Comparison of ENCODE assay signal across 9 mouse cellular contexts in the genomic region with DNA sequence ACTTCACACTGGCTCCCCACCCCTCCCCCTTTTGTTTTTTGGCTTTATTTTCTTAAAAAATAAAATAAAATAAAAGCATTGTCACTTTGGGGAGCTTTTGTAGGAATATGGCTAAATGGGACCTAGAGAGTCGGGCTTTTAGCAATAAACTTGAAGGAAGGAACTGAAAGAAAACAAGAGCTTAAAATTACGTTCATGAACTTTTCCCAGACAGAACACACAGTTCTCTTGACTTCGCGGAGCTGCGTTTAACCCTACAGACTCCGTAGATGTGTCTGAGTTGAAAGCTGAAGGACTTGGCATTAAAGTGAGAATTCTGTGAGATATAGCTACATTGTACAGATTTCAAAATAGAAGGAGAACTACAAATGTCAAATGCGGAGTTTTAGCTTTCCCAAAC.
DNase-seq lines count a peak whose midpoint lies in the region; ATAC-seq and TF ChIP-seq lines count a peak whose summit lies in the region.
"Had no signal": no experiment of that assay in that cellular context is flagged by ENCODE, and none has a peak within 500 bp of the region (broad histone marks: within the 10 kb centered on the region; RNA-seq: fewer than 3 reads in every experiment).

No protein-coding gene starts in this region.

- TF ChIP-seq CTCF in cortical plate, adult 2 months (IDR thresholded peaks at IDR 0.05; ENCODE audit: extremely low read depth, insufficient read depth, low read length): no peak
- no peak for TF ChIP-seq CTCF in embryonic fibroblast, embryonic 13.5 days (IDR thresholded peaks at IDR 0.05; ENCODE audit: borderline replicate concordance, insufficient read depth, low read length)

- H3K9ac ChIP-seq in kidney, embryonic 15.5 days: no peak overlapping the region
- H3K9ac ChIP-seq in liver, embryonic 16.5 days (ENCODE audit: low read depth, low read length): no peak overlapping the region
- H3K9ac ChIP-seq: liver, embryonic 13.5 days had no signal

- DNase-seq in kidney, postnatal 25 days: no peak
- no peak for DNase-seq in embryo, embryonic 10 days (ENCODE audit: low spot score)
- no peak for DNase-seq in frontal cortex, adult 2 months (ENCODE audit: extremely low spot score in 1 of 2, low spot score in 1 of 2)
- DNase-seq: liver, embryonic 13.5 days had no signal

- H3K27me3 ChIP-seq in kidney, embryonic 15.5 days: no peaks in the 10 kb centered on the region
- H3K27me3 ChIP-seq in liver, embryonic 16.5 days (ENCODE audit: control insufficient read depth, insufficient read depth, low read depth, low read length): no peaks in the 10 kb centered on the region
- H3K27me3 ChIP-seq: liver, embryonic 13.5 days; Patski had no signal

- peaks cover 27% of the 10 kb centered on the region; the same call in 1 of the 2 replicates for H3K4me1 ChIP-seq in kidney, embryonic 15.5 days
- peaks cover 12% of the 10 kb centered on the region for H3K4me1 ChIP-seq in cortical plate, adult 2 months (ENCODE audit: control insufficient read depth, insufficient read depth, low read length)
- H3K4me1 ChIP-seq in embryonic fibroblast, embryonic 13.5 days (ENCODE audit: control insufficient read depth, insufficient read depth, low read length): peaks cover 5% of the 10 kb centered on the region
- peaks cover 3% of the 10 kb centered on the region for H3K4me1 ChIP-seq in liver, embryonic 16.5 days (ENCODE audit: control insufficient read depth, low read depth, low read length)

- no peaks in the 10 kb centered on the region for H3K36me3 ChIP-seq in kidney, embryonic 15.5 days
- no peaks in the 10 kb centered on the region for H3K36me3 ChIP-seq in liver, embryonic 16.5 days (ENCODE audit: control insufficient read depth, insufficient read depth)
- H3K36me3 ChIP-seq: liver, embryonic 13.5 days had no signal

- peak overlapping the region; percentile 34 for H3K4me3 ChIP-seq in kidney, embryonic 15.5 days (replicated peaks)
- H3K4me3 ChIP-seq in cortical plate, adult 2 months (ENCODE audit: insufficient read depth, low read length): peak overlapping the region; percentile 36
- H3K4me3 ChIP-seq in embryonic fibroblast, embryonic 13.5 days (ENCODE audit: insufficient read depth, low read length): 0 out of 2 replicates have a peak overlapping the region, but pooled peaks have one; percentile 7
- H3K4me3 ChIP-seq in liver, embryonic 16.5 days (ENCODE audit: low read depth, low read length): no peak overlapping the region
- H3K4me3 ChIP-seq: liver, embryonic 13.5 days had no signal

- TF ChIP-seq POLR2A in cortical plate, adult 2 months (IDR thresholded peaks at IDR 0.05; ENCODE audit: extremely low read depth, insufficient read depth, low read length): no peak
- TF ChIP-seq POLR2A in embryonic fibroblast, embryonic 13.5 days (IDR thresholded peaks at IDR 0.05; ENCODE audit: low read depth, low read length): no peak

- H3K9me3 ChIP-seq in kidney, embryonic 15.5 days (replicated peaks): no peaks in the 10 kb centered on the region
- no peaks in the 10 kb centered on the region for H3K9me3 ChIP-seq in liver, embryonic 16.5 days (replicated peaks; ENCODE audit: control insufficient read depth, low read length)
- H3K9me3 ChIP-seq: liver, embryonic 13.5 days had no signal

- H3K27ac ChIP-seq in kidney, embryonic 15.5 days: peak overlapping the region; percentile 90
- H3K27ac ChIP-seq in cortical plate, adult 2 months (ENCODE audit: insufficient read depth, low read length): peak overlapping the region; percentile 94; the same call in 1 of the 2 replicates
- H3K27ac ChIP-seq in embryonic fibroblast, embryonic 13.5 days (ENCODE audit: insufficient read depth, low read length): peak overlapping the region; percentile 70
- peak overlapping the region; percentile 75 for H3K27ac ChIP-seq in liver, embryonic 16.5 days (ENCODE audit: low read length)

- H3K4me2 ChIP-seq in kidney, embryonic 15.5 days: peak overlapping the region; percentile 50
- H3K4me2 ChIP-seq in liver, embryonic 16.5 days (ENCODE audit: low read depth, low read length): peak overlapping the region; percentile 25; the same call in 1 of the 2 replicates

- WGBS in kidney, embryonic 15.5 days: 44% methylated on average over 7 of the region's 7 CpGs
- WGBS in liver, embryonic 16.5 days (ENCODE audit: insufficient replicate concordance): 64% methylated on average over 7 of the region's 7 CpGs

- ATAC-seq in kidney, embryonic 15.5 days (replicated peaks; ENCODE audit: low FRiP score): no peak
- ATAC-seq in liver, embryonic 16.5 days (ENCODE audit: low read depth): no peak
